Mouse (Mus musculus): Measurements from ENCODE around the gene Atrnl1.

DNA sequence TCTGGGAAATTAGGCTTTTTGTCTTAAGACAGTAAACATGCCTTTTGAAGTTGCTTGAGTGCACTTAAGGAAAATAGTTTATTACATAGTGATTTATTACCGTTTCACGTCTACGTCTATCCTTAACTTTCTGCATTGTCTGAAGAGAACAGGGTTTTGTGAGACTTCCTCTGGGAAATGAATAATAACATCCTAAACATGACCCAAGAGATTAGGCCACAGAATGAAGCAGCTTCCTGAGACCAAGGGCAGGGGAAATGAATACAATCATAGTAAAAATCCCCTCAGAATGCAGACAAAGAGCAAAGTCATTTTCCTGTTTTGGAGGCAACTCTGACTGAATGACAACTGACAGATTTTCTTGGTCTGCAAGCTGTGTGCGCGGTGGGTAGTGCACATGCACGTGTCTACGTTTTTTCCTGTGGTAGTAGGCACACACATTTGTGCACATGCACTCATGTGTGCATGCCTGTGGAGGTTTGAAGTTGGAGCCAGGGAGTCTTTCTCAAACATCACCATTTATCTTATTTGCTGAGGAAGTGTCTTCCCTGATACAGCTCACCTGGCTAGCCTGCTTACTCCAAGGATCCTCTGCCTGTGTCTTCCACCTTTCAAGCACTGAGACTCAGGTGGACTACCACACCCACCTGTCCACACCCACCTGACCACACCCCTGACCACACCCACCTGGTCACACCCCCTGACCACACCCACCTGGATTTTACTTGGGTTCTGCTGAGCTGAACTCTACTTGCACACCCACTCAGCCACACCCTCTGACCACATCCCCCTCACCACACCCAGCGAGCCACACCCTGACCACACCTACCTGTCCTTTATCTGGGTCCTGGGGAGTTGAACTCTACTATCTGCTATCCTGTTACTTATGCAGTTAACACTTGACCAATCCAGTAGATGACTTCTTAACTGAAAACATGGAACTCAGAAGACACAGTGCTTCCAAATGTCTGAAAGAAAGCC is 47.6 kb downstream of the Atrnl1 start:
- TF ChIP-seq POLR2A (IDR thresholded peaks at IDR 0.05; ENCODE audit: borderline replicate concordance, low read depth, low read length) (no peak), CTCF (IDR thresholded peaks at IDR 0.05; ENCODE audit: low read depth, low read length) (no peak)
